Mouse (Mus musculus): ENCODE measurements at regions not wholly inside any gene's neighbourhood (a gene's known extent, or its start where the extent isn't known, plus 50 kb on each side); places are given as distances from the start of the nearest gene placed in this dataset.

- TF ChIP-seq POLR2AphosphoS2 (IDR thresholded peaks at IDR 0.05; ENCODE audit: insufficient read length, low read depth) (no peak), POLR2A (IDR thresholded peaks at IDR 0.05; ENCODE audit: insufficient read length, low read depth) (no peak), MYOD1 (IDR thresholded peaks at IDR 0.05; ENCODE audit: control insufficient read depth in 1 of 3, insufficient read length in 2 of 3, low read depth in 2 of 3) (no peak), CEBPB (IDR thresholded peaks at IDR 0.05; ENCODE audit: insufficient read depth, poor library complexity, severe bottlenecking) (no peak), SRF (IDR thresholded peaks at IDR 0.05; ENCODE audit: control insufficient read depth, insufficient read length, low read depth) (no peak)
These were observed 358.8 kb downstream of the Adgrl2 start for GRCm38 (mm10) chr3:148631415-148632192.
